1 mouse cellular context compared by ENCODE assay signal in the genomic region with DNA sequence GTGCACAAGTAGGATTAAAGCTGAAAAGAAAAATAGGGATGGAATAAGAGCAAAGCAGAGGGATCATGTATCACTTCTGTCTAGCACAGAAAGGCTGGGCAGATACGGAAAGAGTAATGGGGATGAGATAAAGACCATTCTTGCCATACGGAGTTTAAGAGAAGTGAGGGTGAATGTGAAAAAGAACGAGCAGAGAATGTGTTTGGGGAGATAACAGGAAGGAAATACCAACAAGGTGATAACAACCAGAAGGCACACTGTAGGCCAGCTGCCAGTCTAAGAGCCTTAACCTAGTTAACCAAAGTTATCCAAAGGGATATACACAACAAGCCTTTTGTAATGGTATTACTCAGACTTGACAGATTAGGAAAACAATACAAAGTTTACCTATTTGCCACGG.
TF ChIP-seq lines count a peak whose summit lies in the region.

No protein-coding gene starts in this region.

TF ChIP-seq in MEL, 35 proteins besides CTCF, POLR2A, EP300 and RAD21 (continued from another document):
- TF ChIP-seq USF1 (IDR thresholded peaks at IDR 0.05; ENCODE audit: low read depth, low read length) (no peak), TBP (IDR thresholded peaks at IDR 0.05; ENCODE audit: low read depth, low read length) (no peak), ZMIZ1 (IDR thresholded peaks at IDR 0.05; ENCODE audit: low read depth, low read length) (no peak), MYC (IDR thresholded peaks at IDR 0.05; ENCODE audit: low read depth, low read length) (no peak), ETS1 (IDR thresholded peaks at IDR 0.05; ENCODE audit: low read depth, low read length) (no peak), GABPA (IDR thresholded peaks at IDR 0.05; ENCODE audit: low read depth, low read length) (no peak), NRF1 (IDR thresholded peaks at IDR 0.05; ENCODE audit: insufficient read depth, low read depth, low read length, poor library complexity, severe bottlenecking) (no peak)
